Mouse (Mus musculus) neural tube, embryonic 12.5 days (tissue): ENCODE measurements around the gene Prkag1. TPM values are rescaled to one million over a fixed set of nuclear protein-coding genes. Genes with fewer than 3 reads are reported as not detected.

Source experiments
- ATAC-seq: fragments of 200-750 bp; cut with Nextera tagmentation; 2 replicates; pipeline ENCODE4 v1.8.0; 2017; ENCODE audit warnings: low read depth, mild to moderate bottlenecking, moderate TSS enrichment, moderate library complexity; ENCODE audit not compliant: low FRiP score
- H3K27ac ChIP-seq: fragments of 300-500 bp; sonication (generic); 2 replicates; pipeline ENCODE4 v1.5.1; 2016
- H3K27me3 ChIP-seq: fragments of 300-500 bp; sonication (generic); replicated peaks from 2 replicates; pipeline ENCODE4 v1.6.1; 2016; ENCODE audit warnings: mild to moderate bottlenecking
- H3K36me3 ChIP-seq: fragments of 300-500 bp; sonication (generic); 2 replicates; pipeline ENCODE4 v1.6.1; 2016; ENCODE audit warnings: mild to moderate bottlenecking
- H3K4me1 ChIP-seq: fragments of 300-500 bp; sonication (generic); 2 replicates; pipeline ENCODE4 v1.6.1; 2016
- H3K4me2 ChIP-seq: fragments of 300-500 bp; sonication (generic); replicated peaks from 2 replicates; pipeline ENCODE4 v1.6.1; 2016; ENCODE audit warnings: mild to moderate bottlenecking
- H3K4me3 ChIP-seq: fragments of 300-500 bp; sonication (generic); 2 replicates; pipeline ENCODE4 v1.5.1; 2016
- H3K9ac ChIP-seq: fragments of 300-500 bp; sonication (generic); 2 replicates; pipeline ENCODE4 v1.6.1; 2016; ENCODE audit warnings: mild to moderate bottlenecking
- H3K9me3 ChIP-seq: fragments of 300-500 bp; sonication (generic); 2 replicates; pipeline ENCODE4 v1.6.1; 2016; ENCODE audit warnings: mild to moderate bottlenecking
- WGBS: fragments of 180-500 bp; shearing (Covaris S2); methylation state at CpG from one replicate; pipeline ENCODE4 v1.1.7; 2016; 5-methylcytosine and 5-hydroxymethylcytosine counted together
- polyA plus RNA-seq: library from polyadenylated mRNA; unstranded; fragments of >200 nt; fragmentation: Nextera tagmentation; extraction: Ambion mirVana; gene quantifications from 2 replicates; pipeline ENCODE4 v1.2.1, GENCODE M21; 2016

Prkag1 gene
- polyA plus RNA-seq, 1 experiment from 2014 or later, result 79.2 TPM

GRCm38 (mm10) chr15:98849956-98850600 is 18.8 kb upstream of the Prkag1 start:
- no peak overlapping the region for H3K4me3 ChIP-seq
- H3K9ac ChIP-seq, result no peak overlapping the region
- H3K4me2 ChIP-seq, result no peak overlapping the region
- H3K27me3 ChIP-seq, result no peaks in the 10 kb centered on the region
- H3K36me3 ChIP-seq, result peaks cover 99% of the 10 kb centered on the region
- ATAC-seq, result no peak
- no peak overlapping the region for H3K27ac ChIP-seq
- WGBS, result 88% methylated on average over 16 of the region's 16 CpGs
- no peaks in the 10 kb centered on the region for H3K4me1 ChIP-seq
- H3K9me3 ChIP-seq, result no peaks in the 10 kb centered on the region

GRCm38 (mm10) chr15:98849165-98849564 is 17.8 kb upstream of the Prkag1 start:
- ATAC-seq, result no peak
- Histone ChIP-seq H3K9ac (no peak overlapping the region), H3K27ac (no peak overlapping the region), H3K27me3 (no peaks in the 10 kb centered on the region), H3K36me3 (peaks cover 99% of the 10 kb centered on the region), H3K9me3 (no peaks in the 10 kb centered on the region), H3K4me2 (no peak overlapping the region), H3K4me3 (no peak overlapping the region), H3K4me1 (no peaks in the 10 kb centered on the region)
- WGBS, result 95% methylated on average over 11 of the region's 11 CpGs

GRCm38 (mm10) chr15:98846140-98846539 is 14.8 kb upstream of the Prkag1 start:
- no peak overlapping the region for H3K9ac ChIP-seq
- no peaks in the 10 kb centered on the region for H3K4me1 ChIP-seq
- no peak overlapping the region for H3K4me3 ChIP-seq
- H3K36me3 ChIP-seq, result peaks cover 98% of the 10 kb centered on the region
- H3K27ac ChIP-seq, result no peak overlapping the region
- ATAC-seq, result no peak
- H3K9me3 ChIP-seq, result no peaks in the 10 kb centered on the region
- WGBS, result 88% methylated on average over 8 of the region's 8 CpGs
- H3K4me2 ChIP-seq, result no peak overlapping the region
- no peaks in the 10 kb centered on the region for H3K27me3 ChIP-seq

- peaks cover 98% of the 10 kb centered on the region for H3K36me3 ChIP-seq
- no peaks in the 10 kb centered on the region for H3K27me3 ChIP-seq
- no peak for ATAC-seq
- 93% methylated on average over 2 of the region's 2 CpGs for WGBS
- no peaks in the 10 kb centered on the region for H3K9me3 ChIP-seq
- no peaks in the 10 kb centered on the region for H3K4me1 ChIP-seq
- no peak overlapping the region for H3K4me3 ChIP-seq
- H3K27ac ChIP-seq, result no peak overlapping the region
- H3K4me2 ChIP-seq, result no peak overlapping the region
- H3K9ac ChIP-seq, result no peak overlapping the region
Measured at GRCm38 (mm10) chr15:98845149-98845548, 13.8 kb upstream of the Prkag1 start.

- Histone ChIP-seq H3K4me1 (no peaks in the 10 kb centered on the region), H3K4me2 (no peak overlapping the region), H3K9ac (no peak overlapping the region), H3K9me3 (no peaks in the 10 kb centered on the region), H3K4me3 (no peak overlapping the region), H3K27me3 (no peaks in the 10 kb centered on the region), H3K27ac (no peak overlapping the region), H3K36me3 (peaks cover 98% of the 10 kb centered on the region)
- ATAC-seq, result no peak
- 88% methylated on average over 11 of the region's 11 CpGs for WGBS
Measured at GRCm38 (mm10) chr15:98843595-98844223, 12.4 kb upstream of the Prkag1 start.

GRCm38 (mm10) chr15:98839671-98840585 is 8.6 kb upstream of the Prkag1 start:
- Histone ChIP-seq H3K27me3 (no peaks in the 10 kb centered on the region), H3K4me1 (no peaks in the 10 kb centered on the region), H3K4me3 (no peak overlapping the region), H3K9ac (no peak overlapping the region), H3K27ac (no peak overlapping the region), H3K9me3 (no peaks in the 10 kb centered on the region), H3K4me2 (no peak overlapping the region), H3K36me3 (peaks cover 99% of the 10 kb centered on the region)
- WGBS, result 94% methylated on average over 30 of the region's 30 CpGs
- no peak for ATAC-seq

- H3K4me1 ChIP-seq, result no peaks in the 10 kb centered on the region
- 93% methylated on average over 14 of the region's 14 CpGs for WGBS
Measured at GRCm38 (mm10) chr15:98839161-98839560, 7.8 kb upstream of the Prkag1 start.

GRCm38 (mm10) chr15:98837743-98838103 is 6.4 kb upstream of the Prkag1 start:
- no peak for ATAC-seq
- WGBS, result 78% methylated on average over 4 of the region's 4 CpGs
- Histone ChIP-seq H3K9ac (no peak overlapping the region), H3K36me3 (peaks cover 96% of the 10 kb centered on the region), H3K4me3 (no peak overlapping the region), H3K27me3 (no peaks in the 10 kb centered on the region), H3K4me2 (no peak overlapping the region), H3K9me3 (no peaks in the 10 kb centered on the region), H3K27ac (no peak overlapping the region), H3K4me1 (no peaks in the 10 kb centered on the region)

More at GRCm38 (mm10) chr15:98839161-98839560, 7.8 kb upstream of the Prkag1 start:
- Histone ChIP-seq H3K36me3 (peaks cover 99% of the 10 kb centered on the region), H3K4me2 (no peak overlapping the region), H3K27ac (no peak overlapping the region), H3K9me3 (no peaks in the 10 kb centered on the region), H3K4me3 (no peak overlapping the region), H3K9ac (no peak overlapping the region), H3K27me3 (no peaks in the 10 kb centered on the region)
- ATAC-seq, result no peak

- no peak for ATAC-seq
- no peak overlapping the region for H3K9ac ChIP-seq
- peaks cover 92% of the 10 kb centered on the region for H3K36me3 ChIP-seq
- no peaks in the 10 kb centered on the region for H3K9me3 ChIP-seq
- no peaks in the 10 kb centered on the region for H3K27me3 ChIP-seq
- H3K4me2 ChIP-seq, result no peak overlapping the region
- no peak overlapping the region for H3K4me3 ChIP-seq
- H3K4me1 ChIP-seq, result no peaks in the 10 kb centered on the region
- 95% methylated on average over 21 of the region's 21 CpGs for WGBS
- H3K27ac ChIP-seq, result no peak overlapping the region
Measured at GRCm38 (mm10) chr15:98837006-98837742, 5.9 kb upstream of the Prkag1 start.

- H3K9ac ChIP-seq, result no peak overlapping the region
- 96% methylated on average over 14 of the region's 14 CpGs for WGBS
Measured at GRCm38 (mm10) chr15:98835291-98835690, 4.0 kb upstream of the Prkag1 start.

GRCm38 (mm10) chr15:98834059-98834458 is 2.7 kb upstream of the Prkag1 start:
- Histone ChIP-seq H3K27ac (no peak overlapping the region), H3K36me3 (peaks cover 61% of the 10 kb centered on the region)
- 81% methylated on average over 13 of the region's 13 CpGs for WGBS

More at GRCm38 (mm10) chr15:98835291-98835690, 4.0 kb upstream of the Prkag1 start:
- ATAC-seq, result no peak
- Histone ChIP-seq H3K4me2 (no peak overlapping the region), H3K27me3 (no peaks in the 10 kb centered on the region), H3K4me1 (no peaks in the 10 kb centered on the region), H3K36me3 (peaks cover 73% of the 10 kb centered on the region), H3K9me3 (no peaks in the 10 kb centered on the region), H3K4me3 (no peak overlapping the region), H3K27ac (no peak overlapping the region)

GRCm38 (mm10) chr15:98833281-98833680 is 2.0 kb upstream of the Prkag1 start:
- Histone ChIP-seq H3K4me3 (no peak overlapping the region), H3K4me2 (no peak overlapping the region), H3K27me3 (no peaks in the 10 kb centered on the region), H3K9me3 (no peaks in the 10 kb centered on the region), H3K27ac (no peak overlapping the region), H3K4me1 (peaks cover 10% of the 10 kb centered on the region; the same call in 1 of the 2 replicates), H3K9ac (no peak overlapping the region), H3K36me3 (peaks cover 53% of the 10 kb centered on the region)
- no peak for ATAC-seq
- WGBS, result 90% methylated on average over 11 of the region's 11 CpGs

More at GRCm38 (mm10) chr15:98834059-98834458, 2.7 kb upstream of the Prkag1 start:
- no peak for ATAC-seq
- Histone ChIP-seq H3K9ac (no peak overlapping the region), H3K4me1 (peaks cover 9% of the 10 kb centered on the region; the same call in 1 of the 2 replicates), H3K4me2 (no peak overlapping the region; the same call in 1 of the 2 replicates), H3K27me3 (no peaks in the 10 kb centered on the region), H3K4me3 (no peak overlapping the region), H3K9me3 (no peaks in the 10 kb centered on the region)
